Mouse (Mus musculus): ENCODE data around the gene Pgf. TPM values are rescaled to one million over a fixed set of nuclear protein-coding genes. Genes with fewer than 3 reads are reported as not detected.

Pgf gene
- not detected for total RNA-seq (2023)

DNA sequence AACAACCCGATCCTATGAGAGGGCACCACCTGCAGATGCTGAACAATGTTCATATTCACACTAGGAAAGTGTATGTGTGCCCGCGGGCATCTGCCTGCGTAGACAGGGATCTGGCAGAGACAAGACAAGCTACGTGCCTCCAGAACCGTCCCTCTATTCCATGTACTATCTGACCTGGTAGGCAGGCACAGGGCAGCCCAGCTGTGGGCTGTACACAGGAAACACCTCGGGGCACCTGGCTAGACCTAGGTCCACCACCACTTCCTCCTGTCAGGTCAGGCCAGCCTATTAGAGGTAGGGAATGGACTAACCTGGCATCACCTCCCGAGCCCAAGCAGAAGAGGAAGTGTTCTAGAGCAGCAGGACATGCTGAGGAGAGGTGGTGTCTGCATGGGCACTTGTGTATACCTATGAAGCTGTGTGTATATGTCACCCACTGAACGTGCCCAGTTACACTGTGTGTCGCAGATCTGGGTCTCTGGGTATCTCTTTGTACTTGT lies at the start of gene Pgf:
Gene Pgf (minus strand): TSS at position 51 of the 500 bp plus-strand sequence.

DNA sequence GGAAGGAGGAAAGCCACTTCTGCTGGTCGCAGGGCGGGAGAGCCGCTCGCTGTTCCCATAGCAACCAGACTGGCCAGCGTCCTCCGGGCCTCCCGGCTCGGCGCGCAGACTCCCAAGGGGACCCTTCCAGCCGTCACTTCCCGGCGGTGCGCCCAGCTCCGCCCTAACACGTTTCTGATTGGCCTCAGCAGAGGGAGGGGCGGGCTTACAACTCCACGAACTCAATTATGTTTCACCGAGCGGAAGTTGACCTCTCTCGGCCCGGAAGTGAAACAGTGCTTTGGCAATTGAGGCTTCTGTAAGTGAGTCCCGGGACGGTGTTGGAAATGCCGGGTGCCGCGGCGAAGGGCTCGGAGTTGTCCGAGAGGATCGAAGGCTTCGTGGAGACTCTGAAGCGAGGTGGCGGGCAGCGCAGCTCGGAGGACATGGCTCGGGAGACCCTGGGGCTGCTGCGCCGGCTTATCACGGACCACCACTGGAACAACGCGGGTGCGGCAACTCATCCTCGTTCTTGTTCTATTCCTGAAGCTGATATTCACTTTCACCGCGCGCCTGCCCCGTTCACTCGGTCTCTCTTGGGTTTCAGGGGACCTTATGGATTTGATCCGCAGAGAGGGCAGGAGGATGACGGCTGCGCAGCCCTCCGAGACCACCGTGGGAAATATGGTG lies 41.8 kb upstream of the Pgf start, which contains the start of gene Eif2b2:
Gene Eif2b2 (plus strand): TSS at position 246 of the 669 bp plus-strand sequence.

DNA sequence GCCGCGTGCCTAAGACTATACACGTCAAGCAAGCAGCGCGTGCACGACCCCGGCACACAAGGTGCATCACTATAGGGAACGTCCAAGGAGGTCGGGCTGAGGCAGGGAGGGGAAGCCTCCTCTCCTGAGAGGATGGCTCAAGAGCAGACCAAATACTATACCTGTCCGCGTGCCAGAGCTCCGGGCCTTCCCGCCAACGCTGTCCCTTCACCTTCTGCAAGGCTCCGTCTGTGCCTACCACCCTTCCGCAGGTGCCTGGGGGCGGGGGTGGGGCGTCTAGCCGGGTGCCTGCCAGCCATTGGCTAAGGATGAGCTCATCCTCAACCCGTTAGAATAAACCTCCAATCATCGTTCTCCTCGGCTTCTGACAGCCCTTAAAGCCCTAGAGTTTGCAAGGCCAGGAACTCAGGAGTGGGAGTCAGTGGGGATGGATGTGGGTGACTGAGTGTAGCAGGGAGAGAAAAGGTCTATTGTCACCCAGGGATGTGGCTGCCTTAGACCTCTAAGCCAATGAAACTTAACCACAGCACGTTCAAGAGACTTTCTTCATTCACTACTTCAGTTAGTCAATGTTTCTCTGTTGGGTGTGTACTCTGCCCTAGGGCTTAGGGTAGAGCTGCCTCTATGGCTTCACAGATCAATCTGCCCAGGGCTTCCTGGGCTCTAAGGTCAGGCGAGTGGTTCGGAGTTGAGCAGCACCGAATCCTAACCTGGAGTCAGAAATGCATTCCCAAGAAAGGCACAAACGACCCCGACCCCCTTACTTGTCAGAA lies 26.4 kb downstream of the Pgf start, which contains the start of gene Rps6kl1:
Gene Rps6kl1 (minus strand): TSS at position 263 of the 773 bp plus-strand sequence.

Other genes starting within 250 kb of the Pgf start
- gene Fcf1, start 206.9 kb downstream of the Pgf start, total RNA-seq (2023), result 10 to 100 TPM; 42.1 to 48.3 TPM
- gene Arel1, start 206.9 kb downstream of the Pgf start, total RNA-seq (2023), result 10 to 100 TPM; 35.3 to 39.6 TPM
- 10 to 100 TPM; 29.8 to 34.5 TPM for gene Ylpm1, start 181.5 kb downstream of the Pgf start, total RNA-seq (2023)
- gene Prox2, start 67.0 kb downstream of the Pgf start, total RNA-seq (2023), result 1 to 10 TPM; 4.4 to 5.6 TPM
- gene Dlst, start 67.0 kb downstream of the Pgf start, total RNA-seq (2023), result 100 to 1,000 TPM; 332 to 336 TPM
- gene Rps6kl1, start 26.5 kb downstream of the Pgf start, total RNA-seq (2023), result under 1 TPM in 1 of 2 experiments, not detected in 1; 0.13 TPM
- 10 to 100 TPM; 71.6 to 83.0 TPM for gene Eif2b2, start 41.7 kb upstream of the Pgf start, total RNA-seq (2023)
- 1 to 10 TPM; 4.5 to 5.2 TPM for gene Mlh3, start 92.8 kb upstream of the Pgf start, total RNA-seq (2023)
- 10 to 100 TPM; 13.1 to 15.8 TPM for gene Acyp1, start 110.6 kb upstream of the Pgf start, total RNA-seq (2023)
- not detected for gene Zc2hc1c, start 110.8 kb upstream of the Pgf start, total RNA-seq (2023)
- 10 to 100 TPM; 52.6 to 54.0 TPM for gene Nek9, start 161.6 kb upstream of the Pgf start, total RNA-seq (2023)
- gene Tmed10, start 197.1 kb upstream of the Pgf start, total RNA-seq (2023), result 100 to 1,000 TPM; 194 to 208 TPM

Data from neutrophil, adult 59 days (primary cell).